ENCODE assay signal across 8 mouse cellular contexts in the genomic region with DNA sequence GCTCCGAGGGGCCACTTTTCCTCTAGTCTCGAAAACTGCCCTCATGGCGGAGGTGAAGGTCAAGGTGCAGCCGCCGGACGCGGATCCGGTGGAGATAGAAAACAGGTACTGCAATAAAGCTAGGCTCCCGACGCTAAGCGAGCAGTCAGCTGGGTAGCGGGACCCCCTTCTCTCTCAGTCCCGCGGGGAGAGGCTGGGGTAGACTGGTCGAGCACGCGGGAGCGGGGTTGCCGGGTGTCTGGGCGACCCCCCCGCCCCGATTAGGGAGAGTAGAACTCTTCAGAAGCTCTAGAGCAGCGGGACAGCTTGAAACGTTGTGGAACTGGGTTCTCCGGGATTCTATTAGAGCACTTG. TPM values are rescaled to one million over a fixed set of nuclear protein-coding genes. Genes with fewer than 3 reads are reported as not detected.
DNase-seq lines count a peak whose midpoint lies in the region; ATAC-seq and TF ChIP-seq lines count a peak whose summit lies in the region.

No protein-coding gene starts in this region.

- H3K36me3 ChIP-seq in erythroblast, embryonic 14.5 days (ENCODE audit: control insufficient read depth) = peaks cover 17% of the 10 kb centered on the region
- peaks cover 14% of the 10 kb centered on the region for H3K36me3 ChIP-seq in forebrain, embryonic 13.5 days (ENCODE audit: poor library complexity, severe bottlenecking)
- H3K36me3 ChIP-seq in liver, embryonic 14.5 days (replicated peaks; ENCODE audit: control insufficient read depth, insufficient read depth, low read depth) = peaks cover 8% of the 10 kb centered on the region; the same call in 1 of the 2 replicates

- TF ChIP-seq EP300 in liver, embryonic 14.5 days (IDR thresholded peaks at IDR 0.05; ENCODE audit: low read depth) = no peak

- peaks cover 23% of the 10 kb centered on the region for H3K4me1 ChIP-seq in erythroblast, embryonic 14.5 days (ENCODE audit: control insufficient read depth)
- H3K4me1 ChIP-seq in forebrain, embryonic 13.5 days = peaks cover 27% of the 10 kb centered on the region
- peaks cover 5 to 9% of the 10 kb centered on the region in 2 experiments; a peak in 3 of 4 replicates for H3K4me1 ChIP-seq in liver, embryonic 14.5 days (replicated peaks; ENCODE audit: control insufficient read depth in 2 of 2, insufficient read depth in 2 of 2, low read length in 1 of 2)

- TF ChIP-seq CTCF in liver, embryonic 14.5 days (IDR thresholded peaks at IDR 0.05; ENCODE audit: low read depth) = no peak

- no peak; the same call in 1 of the 2 replicates for ATAC-seq in erythroblast, adult 5-6 weeks (replicated peaks; ENCODE audit: low FRiP score, poor library complexity, severe bottlenecking)
- peak; percentile 61 for ATAC-seq in forebrain, embryonic 13.5 days
- peak; percentile 44 for ATAC-seq in liver, embryonic 14.5 days (ENCODE audit: insufficient read depth)

- peak overlapping the region; percentile 88 for H3K4me2 ChIP-seq in forebrain, embryonic 13.5 days
- H3K4me2 ChIP-seq in liver, embryonic 14.5 days (ENCODE audit: low read depth) = peak overlapping the region; percentile 89

- peak overlapping the region; percentile 86 for H3K4me3 ChIP-seq in erythroblast, embryonic 14.5 days (replicated peaks)
- peak overlapping the region; percentile 99 for H3K4me3 ChIP-seq in forebrain, embryonic 13.5 days
- H3K4me3 ChIP-seq in liver, embryonic 14.5 days (ENCODE audit: insufficient read depth in 1 of 2, low read depth in 2 of 2, low read length in 2 of 2) = peak overlapping the region; percentile 76 to 89

- WGBS in forebrain, embryonic 13.5 days = 0% methylated on average over 23 of the region's 25 CpGs
- under 1% methylated on average over 25 of the region's 25 CpGs for WGBS in liver, embryonic 14.5 days (ENCODE audit: insufficient replicate concordance)

- peak overlapping the region; percentile 93 for H3K27ac ChIP-seq in forebrain, embryonic 13.5 days
- no peak overlapping the region for H3K27ac ChIP-seq in liver, embryonic 14.5 days

- peak overlapping the region; percentile 90 for H3K9ac ChIP-seq in forebrain, embryonic 13.5 days
- peak overlapping the region; percentile 63 for H3K9ac ChIP-seq in liver, embryonic 14.5 days (replicated peaks)

- peak; percentile 31 for DNase-seq in 3T3-L1 (ENCODE audit: low read depth, low spot score)
- no peak for DNase-seq in liver, embryonic 14.5 days (ENCODE audit: low read depth in 3 of 3, low spot score in 3 of 3)
- DNase-seq in Muller cell, postnatal 12 days (ENCODE audit: inconsistent ontology term) = no peak
- DNase-seq in right cerebral cortex, postnatal 10 days (ENCODE audit: low spot score in 2 of 2) = no peak
- no peak for DNase-seq in thymus, postnatal 4 days

- H3K27me3 ChIP-seq in erythroblast, embryonic 14.5 days (ENCODE audit: control insufficient read depth) = peaks cover 37% of the 10 kb centered on the region
- 0 out of 2 replicates have a peak, but pooled peaks cover 7% of the 10 kb centered on the region for H3K27me3 ChIP-seq in forebrain, embryonic 13.5 days
- peaks cover 8% of the 10 kb centered on the region for H3K27me3 ChIP-seq in liver, embryonic 14.5 days (ENCODE audit: control insufficient read depth, insufficient read depth, low read length)

- H3K9me3 ChIP-seq in erythroblast, embryonic 14.5 days (ENCODE audit: control insufficient read depth, low read length) = no peaks in the 10 kb centered on the region
- H3K9me3 ChIP-seq in forebrain, embryonic 13.5 days (replicated peaks) = no peaks in the 10 kb centered on the region
- no peaks in the 10 kb centered on the region for H3K9me3 ChIP-seq in liver, embryonic 14.5 days (ENCODE audit: control insufficient read depth, low read length)

RNA-seq across cellular contexts. Expression of a gene that starts 0.3 kb away (rescaled TPM):
- polyA plus RNA-seq in erythroblast, embryonic 14.5 days (2012) = 0.06 and 0.20 TPM in 2 replicates
- total RNA-seq in erythroblast, adult 5-6 weeks (2015; ENCODE audit: low replicate concordance) = 2.7 and 20.2 TPM in 2 replicates
- total RNA-seq in erythroblast, adult 5-6 weeks (2017; ENCODE audit: low replicate concordance) = 5.9 and 6.6 TPM in 2 replicates
- polyA plus RNA-seq in forebrain, embryonic 13.5 days (2015; fragmentation: Nextera tagmentation; extraction: Ambion mirVana) = 33.4 and 36.0 TPM in 2 replicates
- polyA plus RNA-seq in liver, embryonic 14.5 days (2012; rRNA removed) = 3.5 and 5.8 TPM in 2 replicates
- 7.5 and 7.7 TPM in 2 replicates for polyA plus RNA-seq in liver, embryonic 14.5 days (2014; fragmentation: Nextera tagmentation; extraction: Ambion mirVana)

RNA-seq across cellular contexts. Expression of a gene that starts 0.6 kb away (rescaled TPM):
- polyA plus RNA-seq in erythroblast, embryonic 14.5 days (2012) = not detected in 2 replicates
- total RNA-seq in erythroblast, adult 5-6 weeks (2015; ENCODE audit: low replicate concordance) = not detected in 2 replicates
- total RNA-seq in erythroblast, adult 5-6 weeks (2017; ENCODE audit: low replicate concordance) = 0.14 TPM in 1 of 2 replicates, not detected in the other
- 2.7 and 4.5 TPM in 2 replicates for polyA plus RNA-seq in forebrain, embryonic 13.5 days (2015; fragmentation: Nextera tagmentation; extraction: Ambion mirVana)
- polyA plus RNA-seq in liver, embryonic 14.5 days (2012; rRNA removed) = 0.01 and 0.02 TPM in 2 replicates
- polyA plus RNA-seq in liver, embryonic 14.5 days (2014; fragmentation: Nextera tagmentation; extraction: Ambion mirVana) = 0.17 TPM in 1 of 2 replicates, not detected in the other

RNA-seq across cellular contexts. Expression of a gene that starts 22.9 kb away (rescaled TPM):
- 0.02 TPM in 1 of 2 replicates, not detected in the other for polyA plus RNA-seq in erythroblast, embryonic 14.5 days (2012)
- total RNA-seq in erythroblast, adult 5-6 weeks (2015; ENCODE audit: low replicate concordance) = 1.3 and 2.3 TPM in 2 replicates
- total RNA-seq in erythroblast, adult 5-6 weeks (2017; ENCODE audit: low replicate concordance) = 0.56 and 2.4 TPM in 2 replicates
- polyA plus RNA-seq in forebrain, embryonic 13.5 days (2015; fragmentation: Nextera tagmentation; extraction: Ambion mirVana) = 59.4 and 62.3 TPM in 2 replicates
- 2.8 and 4.6 TPM in 2 replicates for polyA plus RNA-seq in liver, embryonic 14.5 days (2012; rRNA removed)
- polyA plus RNA-seq in liver, embryonic 14.5 days (2014; fragmentation: Nextera tagmentation; extraction: Ambion mirVana) = 8.3 and 8.5 TPM in 2 replicates

RNA-seq across cellular contexts. Expression of a gene that starts 28.2 kb away (rescaled TPM):
- polyA plus RNA-seq in erythroblast, embryonic 14.5 days (2012) = 0.43 and 0.44 TPM in 2 replicates
- total RNA-seq in erythroblast, adult 5-6 weeks (2015; ENCODE audit: low replicate concordance) = 7.1 and 13.6 TPM in 2 replicates
- total RNA-seq in erythroblast, adult 5-6 weeks (2017; ENCODE audit: low replicate concordance) = 19.1 and 20.4 TPM in 2 replicates
- 93.0 and 95.8 TPM in 2 replicates for polyA plus RNA-seq in forebrain, embryonic 13.5 days (2015; fragmentation: Nextera tagmentation; extraction: Ambion mirVana)
- 23.3 and 27.9 TPM in 2 replicates for polyA plus RNA-seq in liver, embryonic 14.5 days (2012; rRNA removed)
- 46.5 and 51.7 TPM in 2 replicates for polyA plus RNA-seq in liver, embryonic 14.5 days (2014; fragmentation: Nextera tagmentation; extraction: Ambion mirVana)
